Mouse (Mus musculus) gastrocnemius, adult 2 months (tissue): ENCODE results near the gene Gm9268. TPM values are rescaled to one million over a fixed set of nuclear protein-coding genes. Genes with fewer than 3 reads are reported as not detected.
"Not testable (repeated sequence)": the region's sequence is repeated elsewhere in the genome, so short reads cannot be mapped to it uniquely, and the experiment has no call there.

Experiments used
- DNase-seq: peaks from one replicate; pipeline ENCODE4 v3.0.0; 2022
- H3K27ac ChIP-seq: fragments of 200-600 bp; 2 replicates; pipeline ENCODE4 v1.8.1; 2022; ENCODE audit warnings: mild to moderate bottlenecking
- H3K4me3 ChIP-seq: fragments of 200-600 bp; 2 replicates; pipeline ENCODE4 v1.8.1; 2022; ENCODE audit warnings: mild to moderate bottlenecking, moderate library complexity
- CTCF ChIP-seq: fragments of 200-600 bp; IDR thresholded peaks from 2 replicates; pipeline ENCODE4 v1.8.1; 2022; ENCODE audit warnings: antibody characterized with exemption, mild to moderate bottlenecking, moderate library complexity
- intact Hi-C: fragments of 180-260 bp; cut with DNase I; formaldehyde crosslinking; loops from one replicate; pipeline ENCODE4 v1.15.1; 2025
- long read RNA-seq, 2 experiments: library from polyadenylated mRNA; stranded (forward); transcript quantifications; one replicate each; pipeline ENCODE4 v2.0.0; 2021
- total RNA-seq, 2 experiments: library from RNA; stranded (reverse); gene quantifications; 2 replicates each; pipeline ENCODE4 v1.2.3; 2021

Gene Gm9268
- total RNA-seq = not detected
- long read RNA-seq, experiment 1 = 0 reads
- long read RNA-seq, experiment 2 = 0 reads

DNA sequence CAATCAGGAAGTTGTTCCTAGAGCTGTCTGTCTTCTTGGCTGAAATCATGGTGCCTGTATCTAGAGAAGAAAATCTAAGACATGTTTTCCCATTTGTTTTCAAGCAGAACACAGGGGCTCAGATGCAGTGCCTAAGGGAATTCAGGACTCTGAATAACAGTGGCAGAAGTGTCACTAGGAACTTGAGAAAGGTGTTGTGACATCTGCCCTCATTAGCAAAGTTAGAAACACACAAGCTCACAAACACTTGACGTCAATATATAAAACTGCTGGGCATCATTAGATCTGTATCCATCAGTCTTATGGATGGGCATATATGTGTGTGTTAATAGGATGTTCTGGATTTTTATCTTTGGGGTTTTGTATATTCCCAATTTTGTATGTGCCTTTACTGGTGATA lies at the start of gene Gm9268:
TSS of gene Gm9268 (plus strand) at position 301 of the 400 bp plus-strand sequence.
- H3K4me3 ChIP-seq, H3K27ac ChIP-seq, intact Hi-C loops, DNase-seq: not testable (repeated sequence)

DNA sequence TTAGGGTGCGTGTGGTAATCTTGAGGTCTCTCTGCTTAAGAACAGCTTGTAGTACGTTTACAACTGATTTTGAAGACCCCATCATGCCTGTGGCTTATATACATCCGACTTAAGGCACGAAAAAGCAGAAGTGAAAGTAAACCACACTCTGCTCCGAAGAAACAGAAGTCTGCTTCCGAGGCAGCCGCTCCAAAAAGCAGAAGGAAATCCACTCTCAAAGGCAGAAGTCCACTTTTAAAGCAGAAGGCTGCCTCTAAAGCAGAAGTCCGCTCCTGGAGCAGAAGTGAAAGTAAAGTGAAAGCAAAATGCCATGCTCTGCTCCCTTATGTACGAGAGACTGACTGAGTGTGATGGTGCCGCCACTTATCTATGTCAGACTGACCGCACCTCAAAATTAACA lies 38.5 kb upstream of the Gm9268 start:
- TF ChIP-seq CTCF = no peak

DNA sequence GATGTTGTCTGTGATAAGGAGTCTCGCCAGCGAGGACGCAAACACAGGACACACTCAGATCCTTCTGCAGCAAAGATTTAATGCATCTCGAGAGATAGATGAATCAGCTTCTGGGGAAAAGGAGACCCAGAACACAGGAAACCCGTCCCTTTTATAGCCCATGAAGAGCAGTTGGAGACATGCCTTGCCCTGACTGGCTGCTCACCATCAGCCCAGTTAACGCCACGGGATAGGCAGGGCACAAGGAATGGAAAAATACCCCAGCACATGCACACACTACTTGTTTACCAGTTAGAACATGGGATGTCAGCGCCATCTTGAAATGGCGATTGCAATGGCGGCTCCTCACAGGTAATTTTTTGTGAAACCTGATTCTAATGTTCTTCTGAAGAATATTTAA lies 37.8 kb upstream of the Gm9268 start:
- Histone ChIP-seq H3K4me3 (no peak overlapping the region), H3K27ac (no peak overlapping the region)
- DNase-seq = no peak
- TF ChIP-seq CTCF = no peak
- intact Hi-C loops = no loop called here

More for the DNA sequence above, 38.5 kb upstream of the Gm9268 start:
- intact Hi-C loops = no loop called here
- DNase-seq = no peak
- Histone ChIP-seq H3K27ac (no peak overlapping the region), H3K4me3 (no peak overlapping the region)

DNA sequence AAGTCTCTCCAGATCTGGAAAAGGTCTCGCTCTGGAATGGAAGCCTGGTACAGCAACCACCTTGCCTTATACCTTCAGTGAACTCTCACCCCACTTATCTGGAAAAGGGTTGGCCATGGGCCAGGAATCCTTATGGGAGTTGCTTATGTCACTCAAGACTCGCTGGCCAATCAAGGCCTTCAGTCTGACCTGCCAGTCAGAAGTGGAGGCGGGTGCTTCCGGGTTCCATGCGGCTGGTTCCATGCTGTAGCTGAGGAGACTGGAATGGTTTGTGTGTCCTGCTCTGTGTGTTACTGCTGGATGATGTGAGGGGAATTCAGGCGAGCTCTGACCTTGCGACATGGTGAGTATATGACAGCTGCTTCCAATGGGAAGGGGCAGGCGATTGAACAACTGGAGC lies 59.3 kb downstream of the Gm9268 start:
- no peak for TF ChIP-seq CTCF
- H3K4me3 ChIP-seq = no peak overlapping the region
- intact Hi-C loops = no loop called here
- DNase-seq = no peak
- no peak overlapping the region for H3K27ac ChIP-seq

Other genes starting within 250 kb of the Gm9268 start
- not detected for gene Vmn2r62, start 225.2 kb upstream of the Gm9268 start, total RNA-seq
- gene Gm2381, start 151.5 kb upstream of the Gm9268 start, total RNA-seq = under 1 TPM; 0.05 to 0.08 TPM
- gene Vmn2r63, start 84.9 kb upstream of the Gm9268 start, total RNA-seq = not detected
- gene Zfp936, start 95.5 kb downstream of the Gm9268 start, total RNA-seq = not detected